Mouse (Mus musculus) ES-E14 (cell line): ENCODE results near the gene Topbp1.

Experiments used
- CHD2 ChIP-seq: IDR thresholded peaks from 2 replicates; pipeline ENCODE4 v1.6.1; 2014; ENCODE audit warnings: mild to moderate bottlenecking, low read depth, low read length, inconsistent platforms
- HCFC1 ChIP-seq: IDR thresholded peaks from 2 replicates; pipeline ENCODE4 v1.6.1; 2012; ENCODE audit warnings: low read length, inconsistent platforms, borderline replicate concordance; ENCODE audit not compliant: insufficient read depth
- MAFK ChIP-seq: IDR thresholded peaks from 2 replicates; pipeline ENCODE4 v1.6.1; 2014; ENCODE audit warnings: mild to moderate bottlenecking, low read depth, low read length, inconsistent platforms; ENCODE audit not compliant: insufficient read depth
- ZC3H11A ChIP-seq: IDR thresholded peaks from 2 replicates; pipeline ENCODE4 v1.6.1; 2012; ENCODE audit warnings: low read depth, mild to moderate bottlenecking, inconsistent platforms, low read length, borderline replicate concordance
- ZNF384 ChIP-seq: IDR thresholded peaks from 2 replicates; pipeline ENCODE4 v1.6.1; 2012; ENCODE audit warnings: low read depth, low read length, inconsistent platforms

GRCm38 (mm10) chr9:103286396-103286795 lies 18.6 kb upstream of the Topbp1 start:
- TF ChIP-seq MAFK = no peak
- TF ChIP-seq ZC3H11A = no peak
- no peak for TF ChIP-seq CHD2
- TF ChIP-seq ZNF384 = no peak
- TF ChIP-seq HCFC1 = no peak
